Mouse (Mus musculus): ENCODE data around the gene Rab9. TPM values are rescaled to one million over a fixed set of nuclear protein-coding genes. Genes with fewer than 3 reads are reported as not detected.
"Not testable (repeated sequence)": the region's sequence is repeated elsewhere in the genome, so short reads cannot be mapped to it uniquely, and the experiment has no call there.

The Rab9 gene
- 64.8 and 65.3 TPM in 2 replicates for polyA plus RNA-seq (2014; fragmentation: Nextera tagmentation; extraction: Ambion mirVana)

DNA sequence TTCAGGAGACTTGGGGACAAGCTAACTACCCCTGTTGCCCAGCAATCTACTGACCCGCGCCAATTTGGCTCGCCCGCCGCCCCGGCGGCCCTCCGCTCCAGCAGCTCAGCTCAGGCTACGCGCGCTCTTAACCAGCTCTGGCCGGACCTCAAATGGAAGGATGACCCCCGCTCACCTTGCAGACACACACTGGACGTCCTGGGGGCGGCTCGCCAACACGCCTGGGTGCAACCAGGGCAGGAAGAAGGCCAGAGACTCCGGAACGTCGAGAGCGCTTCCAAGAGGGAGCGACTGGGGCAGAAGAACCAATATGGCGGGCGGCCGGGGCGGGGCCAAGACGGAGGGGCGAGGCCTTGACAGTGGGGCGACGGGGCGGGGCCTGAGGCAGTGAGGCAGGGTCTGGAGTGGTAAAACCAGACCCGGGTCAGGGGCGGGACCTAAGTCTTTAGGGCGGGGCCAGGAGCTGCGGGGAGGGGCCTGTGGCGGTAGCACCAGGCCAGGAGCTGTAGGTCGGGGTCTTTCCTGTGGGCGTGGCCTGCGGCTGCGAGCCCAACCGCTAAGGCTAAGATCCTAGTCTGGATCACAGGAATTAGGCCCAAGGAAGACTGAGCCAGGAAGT lies at the start of gene Rab9:
Rab9 (minus strand) TSS at position 503 of the 619 bp plus-strand sequence.
- H3K9me3 ChIP-seq (ENCODE audit: control insufficient read depth, low read depth, low read length): no peaks in the 10 kb centered on the region
- no peaks in the 10 kb centered on the region for H3K27me3 ChIP-seq (ENCODE audit: control insufficient read depth, insufficient read depth, low read length)
- no peaks in the 10 kb centered on the region for H3K4me1 ChIP-seq (ENCODE audit: control insufficient read depth, insufficient read depth, low read length)
- peak; percentile 98 for ATAC-seq (ENCODE audit: insufficient number of reproducible peaks, insufficient read depth, low FRiP score, low read depth)
- 23% methylated on average over 41 of the region's 41 CpGs for WGBS
- peak within 1 kb of the TSS; percentile 56 for H3K4me3 ChIP-seq (ENCODE audit: low read depth, low read length)
- H3K27ac ChIP-seq (ENCODE audit: low read length): peak within 1 kb of the TSS; percentile 78
- peak within 1 kb of the TSS; percentile 52 for H3K4me2 ChIP-seq (replicated peaks; ENCODE audit: low read depth, low read length)
- H3K36me3 ChIP-seq (ENCODE audit: control insufficient read depth, insufficient read depth, low read length): no peaks in the 10 kb centered on the region; the same call in 1 of the 2 replicates
- H3K9ac ChIP-seq (replicated peaks; ENCODE audit: low read depth, low read length): peak within 1 kb of the TSS; percentile 57

DNA sequence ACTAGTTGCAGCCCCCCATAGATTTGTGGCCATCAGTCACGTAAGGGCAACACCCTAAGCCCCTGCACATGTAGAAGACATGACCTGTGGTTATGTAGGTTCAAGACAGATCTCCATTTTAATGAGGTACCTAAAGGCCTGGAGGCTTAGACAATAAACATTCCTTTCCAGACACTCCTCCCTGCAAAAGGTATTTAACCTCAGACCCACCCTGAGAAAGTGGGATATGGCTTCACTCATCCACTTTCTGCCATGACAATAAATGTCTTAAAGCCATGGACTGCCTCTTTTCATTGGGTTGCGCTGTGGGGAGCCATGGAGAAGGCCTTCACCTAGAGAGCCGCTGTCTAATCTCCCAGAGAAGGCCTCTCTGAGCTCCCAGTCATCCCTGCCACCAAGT lies 48.5 kb upstream of the Rab9 start:
- WGBS: 81% methylated on average over 3 of the region's 3 CpGs
- Histone ChIP-seq H3K27ac (ENCODE audit: low read length) (no peak overlapping the region), H3K4me3 (ENCODE audit: low read depth, low read length) (no peak overlapping the region), H3K9me3 (ENCODE audit: control insufficient read depth, low read depth, low read length) (no peaks in the 10 kb centered on the region), H3K36me3 (ENCODE audit: control insufficient read depth, insufficient read depth, low read length) (no peaks in the 10 kb centered on the region), H3K4me2 (replicated peaks; ENCODE audit: low read depth, low read length) (no peak overlapping the region), H3K9ac (replicated peaks; ENCODE audit: low read depth, low read length) (no peak overlapping the region), H3K27me3 (ENCODE audit: control insufficient read depth, insufficient read depth, low read length) (no peaks in the 10 kb centered on the region), H3K4me1 (ENCODE audit: control insufficient read depth, insufficient read depth, low read length) (no peaks in the 10 kb centered on the region)
- ATAC-seq (ENCODE audit: insufficient number of reproducible peaks, insufficient read depth, low FRiP score, low read depth): no peak

DNA sequence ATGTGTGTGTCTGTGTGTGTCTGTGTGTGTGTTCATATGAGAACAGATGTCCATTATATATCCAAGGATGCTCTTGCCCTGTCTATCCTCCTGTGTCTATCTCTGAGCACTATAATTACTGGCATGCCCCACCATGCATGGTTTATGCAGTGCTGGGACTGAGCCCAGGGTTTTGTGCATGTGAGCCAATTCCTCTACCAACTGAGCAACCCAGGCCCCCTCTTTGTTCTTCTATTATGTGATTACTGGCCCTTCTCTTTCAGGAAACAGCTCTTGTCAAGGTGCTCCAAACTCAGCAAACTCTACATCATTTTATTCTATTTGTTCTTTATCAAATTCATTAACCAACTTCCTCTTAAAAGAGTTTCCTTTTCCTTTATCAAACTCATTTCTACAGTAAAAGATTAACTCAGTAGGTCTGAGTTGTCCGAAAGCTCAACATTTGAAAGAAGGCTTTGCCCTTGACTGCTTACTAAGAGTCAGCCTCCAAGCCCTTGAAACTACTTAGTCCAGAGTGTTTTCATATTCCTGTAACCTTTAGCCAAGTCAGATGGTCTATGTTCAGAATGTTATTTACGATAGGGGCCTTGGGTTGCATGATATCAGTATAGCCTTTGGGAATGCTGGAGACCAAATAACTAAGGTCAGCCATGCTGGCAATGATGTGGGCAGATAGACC lies 46.1 kb upstream of the Rab9 start:
- Histone ChIP-seq H3K9ac (replicated peaks; ENCODE audit: low read depth, low read length) (no peak overlapping the region), H3K4me2 (replicated peaks; ENCODE audit: low read depth, low read length) (no peak overlapping the region), H3K4me1 (ENCODE audit: control insufficient read depth, insufficient read depth, low read length) (no peaks in the 10 kb centered on the region), H3K27me3 (ENCODE audit: control insufficient read depth, insufficient read depth, low read length) (no peaks in the 10 kb centered on the region), H3K9me3 (ENCODE audit: control insufficient read depth, low read depth, low read length) (no peaks in the 10 kb centered on the region), H3K4me3 (ENCODE audit: low read depth, low read length) (no peak overlapping the region), H3K36me3 (ENCODE audit: control insufficient read depth, insufficient read depth, low read length) (no peaks in the 10 kb centered on the region), H3K27ac (ENCODE audit: low read length) (no peak overlapping the region)
- ATAC-seq (ENCODE audit: insufficient number of reproducible peaks, insufficient read depth, low FRiP score, low read depth): no peak
- WGBS: 79% methylated on average over 2 of the region's 2 CpGs

DNA sequence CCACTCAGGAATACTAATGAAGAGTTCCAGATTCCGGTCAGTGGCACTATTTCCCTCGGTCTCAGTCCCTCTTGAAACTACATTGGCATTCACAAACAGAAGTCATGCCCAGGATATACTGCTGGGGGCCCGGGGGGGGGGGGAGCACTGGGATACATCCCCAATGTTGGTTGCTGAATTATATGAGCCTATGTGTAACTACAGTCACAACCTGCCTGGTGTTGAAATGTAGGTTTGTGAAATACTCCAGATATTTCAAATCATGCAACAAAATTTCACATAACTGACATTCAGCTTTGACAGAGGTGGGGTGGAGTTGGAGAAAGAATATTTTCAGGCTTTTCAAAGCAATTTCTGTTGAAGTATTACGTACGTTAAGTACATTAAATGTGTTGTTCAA lies 41.1 kb upstream of the Rab9 start:
- 81% methylated on average over 5 of the region's 5 CpGs for WGBS
- Histone ChIP-seq H3K4me2 (replicated peaks; ENCODE audit: low read depth, low read length) (no peak overlapping the region), H3K4me3 (ENCODE audit: low read depth, low read length) (no peak overlapping the region), H3K36me3 (ENCODE audit: control insufficient read depth, insufficient read depth, low read length) (no peaks in the 10 kb centered on the region), H3K4me1 (ENCODE audit: control insufficient read depth, insufficient read depth, low read length) (0 out of 2 replicates have a peak, but pooled peaks cover 4% of the 10 kb centered on the region), H3K27me3 (ENCODE audit: control insufficient read depth, insufficient read depth, low read length) (no peaks in the 10 kb centered on the region), H3K27ac (ENCODE audit: low read length) (no peak overlapping the region), H3K9ac (replicated peaks; ENCODE audit: low read depth, low read length) (no peak overlapping the region), H3K9me3 (ENCODE audit: control insufficient read depth, low read depth, low read length) (no peaks in the 10 kb centered on the region)
- no peak for ATAC-seq (ENCODE audit: insufficient number of reproducible peaks, insufficient read depth, low FRiP score, low read depth)

DNA sequence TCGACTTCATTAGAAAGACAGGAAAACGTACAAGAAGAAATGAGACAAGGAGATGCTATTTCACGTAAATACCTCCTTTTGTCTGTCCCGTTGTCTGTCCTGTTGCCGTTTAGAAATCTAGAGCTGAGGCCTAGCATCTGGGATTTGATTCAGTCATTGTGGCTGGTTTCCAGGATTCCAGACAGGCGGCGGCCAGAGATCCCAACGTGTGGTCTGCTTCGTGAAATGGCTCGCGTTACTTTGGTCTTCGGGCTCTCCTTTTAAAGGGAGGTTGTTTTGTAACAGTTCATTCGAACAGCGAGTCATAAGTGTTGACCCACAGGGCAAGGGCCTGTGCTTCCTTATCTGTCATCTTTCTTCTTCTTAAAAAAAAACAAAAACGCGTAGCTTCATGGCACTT lies 38.7 kb upstream of the Rab9 start, which contains the start of gene Tceanc:
Tceanc (minus strand) TSS at position 223 of the 400 bp plus-strand sequence.
- Histone ChIP-seq H3K36me3 (ENCODE audit: control insufficient read depth, insufficient read depth, low read length) (no peaks in the 10 kb centered on the region), H3K4me2 (replicated peaks; ENCODE audit: low read depth, low read length) (no peak within 1 kb of the TSS), H3K9me3 (ENCODE audit: control insufficient read depth, low read depth, low read length) (no peaks in the 10 kb centered on the region), H3K4me3 (ENCODE audit: low read depth, low read length) (no peak within 1 kb of the TSS), H3K27ac (ENCODE audit: low read length) (no peak within 1 kb of the TSS), H3K9ac (replicated peaks; ENCODE audit: low read depth, low read length) (no peak within 1 kb of the TSS), H3K27me3 (ENCODE audit: control insufficient read depth, insufficient read depth, low read length) (no peaks in the 10 kb centered on the region), H3K4me1 (ENCODE audit: control insufficient read depth, insufficient read depth, low read length) (0 out of 2 replicates have a peak, but pooled peaks cover 4% of the 10 kb centered on the region)
- WGBS: 57% methylated on average over 16 of the region's 16 CpGs
- no peak for ATAC-seq (ENCODE audit: insufficient number of reproducible peaks, insufficient read depth, low FRiP score, low read depth)

DNA sequence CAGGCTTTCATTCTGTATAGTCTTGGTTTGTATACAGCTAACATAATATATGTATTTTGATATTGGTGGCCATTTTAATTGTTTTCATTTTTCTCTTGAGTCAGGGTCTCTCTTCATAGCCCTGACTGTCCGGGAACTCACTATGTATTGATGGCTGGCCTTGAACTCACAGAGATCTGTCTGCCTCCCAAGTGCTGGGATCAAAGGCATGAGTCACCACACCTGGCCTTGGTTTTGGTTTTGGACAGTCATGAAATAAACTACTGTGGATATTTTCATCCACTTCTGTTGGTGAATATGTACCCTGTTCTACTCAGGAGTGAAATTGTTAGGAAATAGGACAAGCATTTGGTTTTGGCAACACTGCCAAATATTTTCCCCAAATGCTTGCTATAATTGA lies 37.0 kb upstream of the Rab9 start:
- ATAC-seq (ENCODE audit: insufficient number of reproducible peaks, insufficient read depth, low FRiP score, low read depth): no peak
- H3K4me3 ChIP-seq (ENCODE audit: low read depth, low read length): no peak overlapping the region
- WGBS: 71% methylated on average over 1 of the region's 1 CpGs

DNA sequence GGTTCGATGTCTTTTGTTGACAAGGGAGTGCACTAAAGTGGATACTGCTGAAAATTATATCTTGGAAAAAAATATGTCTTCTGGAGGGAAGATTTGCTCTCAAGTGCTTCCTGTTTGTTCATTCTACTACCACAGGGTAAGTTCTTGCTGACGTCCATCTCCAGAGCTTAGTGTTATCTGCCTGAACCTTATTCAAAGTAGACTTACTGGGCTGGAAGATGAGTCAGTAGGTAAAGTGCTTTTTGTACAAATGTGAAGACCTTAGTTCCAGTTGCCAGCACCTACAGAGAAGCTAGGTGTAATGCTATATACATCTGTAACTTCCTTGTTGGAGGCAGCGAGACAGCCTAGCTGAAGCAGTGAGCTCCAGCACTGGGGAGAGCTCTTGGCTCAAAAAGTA lies 36.3 kb upstream of the Rab9 start:
- Histone ChIP-seq H3K36me3 (ENCODE audit: control insufficient read depth, insufficient read depth, low read length) (no peaks in the 10 kb centered on the region), H3K27ac (ENCODE audit: low read length) (no peak overlapping the region), H3K4me2 (replicated peaks; ENCODE audit: low read depth, low read length) (no peak overlapping the region), H3K27me3 (ENCODE audit: control insufficient read depth, insufficient read depth, low read length) (no peaks in the 10 kb centered on the region), H3K9ac (replicated peaks; ENCODE audit: low read depth, low read length) (no peak overlapping the region), H3K9me3 (ENCODE audit: control insufficient read depth, low read depth, low read length) (no peaks in the 10 kb centered on the region), H3K4me1 (ENCODE audit: control insufficient read depth, insufficient read depth, low read length) (0 out of 2 replicates have a peak, but pooled peaks cover 4% of the 10 kb centered on the region), H3K4me3 (ENCODE audit: low read depth, low read length) (no peak overlapping the region)
- ATAC-seq (ENCODE audit: insufficient number of reproducible peaks, insufficient read depth, low FRiP score, low read depth): no peak
- 84% methylated on average over 3 of the region's 3 CpGs for WGBS

More for the DNA sequence above, 37.0 kb upstream of the Rab9 start:
- no peak overlapping the region for H3K4me2 ChIP-seq (replicated peaks; ENCODE audit: low read depth, low read length)
- H3K36me3 ChIP-seq (ENCODE audit: control insufficient read depth, insufficient read depth, low read length): no peaks in the 10 kb centered on the region
- H3K4me1 ChIP-seq (ENCODE audit: control insufficient read depth, insufficient read depth, low read length): 0 out of 2 replicates have a peak, but pooled peaks cover 4% of the 10 kb centered on the region
- no peak overlapping the region for H3K9ac ChIP-seq (replicated peaks; ENCODE audit: low read depth, low read length)
- no peak overlapping the region for H3K27ac ChIP-seq (ENCODE audit: low read length)
- no peaks in the 10 kb centered on the region for H3K9me3 ChIP-seq (ENCODE audit: control insufficient read depth, low read depth, low read length)
- no peaks in the 10 kb centered on the region for H3K27me3 ChIP-seq (ENCODE audit: control insufficient read depth, insufficient read depth, low read length)

DNA sequence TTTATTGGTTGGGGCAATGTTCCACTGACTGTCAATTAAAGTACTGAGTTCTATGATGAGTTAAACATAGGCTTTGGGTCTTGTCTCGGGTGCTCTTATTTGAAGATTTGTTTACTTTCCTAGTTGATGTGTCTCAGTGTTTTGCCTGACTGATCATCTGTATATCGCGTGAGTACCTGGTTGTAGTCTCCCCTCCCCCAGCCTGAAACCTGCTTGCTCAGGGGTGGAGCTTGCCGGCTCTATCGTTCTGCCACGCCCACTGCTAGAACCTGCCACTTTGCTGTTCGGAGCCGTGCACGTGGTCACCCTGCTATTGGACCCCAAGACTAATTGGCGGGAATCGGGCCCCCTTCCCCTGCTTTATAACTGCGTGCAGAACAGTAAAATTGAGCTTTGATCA lies 34.4 kb upstream of the Rab9 start:
- H3K4me1 ChIP-seq (ENCODE audit: control insufficient read depth, insufficient read depth, low read length); H3K27me3 ChIP-seq (ENCODE audit: control insufficient read depth, insufficient read depth, low read length); H3K36me3 ChIP-seq (ENCODE audit: control insufficient read depth, insufficient read depth, low read length); H3K27ac ChIP-seq (ENCODE audit: low read length); H3K4me2 ChIP-seq (replicated peaks; ENCODE audit: low read depth, low read length); H3K9me3 ChIP-seq (ENCODE audit: control insufficient read depth, low read depth, low read length); H3K9ac ChIP-seq (replicated peaks; ENCODE audit: low read depth, low read length); H3K4me3 ChIP-seq (ENCODE audit: low read depth, low read length); ATAC-seq (ENCODE audit: insufficient number of reproducible peaks, insufficient read depth, low FRiP score, low read depth): not testable (repeated sequence)
- 30% methylated on average over 12 of the region's 12 CpGs for WGBS

Measured in stomach, embryonic 14.5 days (tissue).